Mouse (Mus musculus): ENCODE measurements at regions not wholly inside any gene's neighbourhood (a gene's known extent, or its start where the extent isn't known, plus 50 kb on each side); places are given as distances from the start of the nearest gene placed in this dataset.

DNA sequence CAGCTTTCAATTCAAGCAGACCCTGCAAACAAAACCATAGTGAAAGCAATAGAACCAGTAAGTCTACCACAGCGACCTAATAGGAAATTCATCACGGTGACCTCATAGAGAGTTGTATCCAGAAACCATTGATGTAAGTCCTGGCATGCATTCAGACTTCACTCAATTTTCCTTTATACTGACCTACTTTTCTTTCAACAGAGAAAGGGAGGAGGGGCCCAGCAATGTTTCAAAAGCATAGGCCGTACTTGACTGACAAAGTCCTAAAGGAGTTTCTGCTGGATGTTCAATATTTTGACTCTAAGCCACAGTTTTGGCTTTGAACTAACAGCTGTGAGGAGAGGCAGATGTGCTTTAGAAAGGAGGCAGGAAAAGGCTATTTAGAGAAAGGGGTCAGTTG, 88.4 kb downstream of the AI593442 start:
- Histone ChIP-seq H3K9ac (ENCODE audit: low read depth, low read length) (no peak overlapping the region), H3K27ac (ENCODE audit: low read depth, low read length) (no peak overlapping the region), H3K36me3 (ENCODE audit: control insufficient read depth, insufficient read depth, low read length) (no peaks in the 10 kb centered on the region), H3K27me3 (ENCODE audit: control insufficient read depth, insufficient read depth, low read length) (no peaks in the 10 kb centered on the region), H3K4me1 (ENCODE audit: control insufficient read depth, insufficient read depth, low read length) (no peaks in the 10 kb centered on the region), H3K4me3 (ENCODE audit: low read depth, low read length) (no peak overlapping the region), H3K9me3 (replicated peaks; ENCODE audit: control insufficient read depth, low read length) (no peaks in the 10 kb centered on the region), H3K4me2 (no peak overlapping the region)
- no peak for ATAC-seq (replicated peaks; ENCODE audit: insufficient number of reproducible peaks, low FRiP score, low TSS enrichment)
- WGBS (ENCODE audit: insufficient replicate concordance) = 76% methylated on average over 3 of the region's 3 CpGs

- H3K4me3 ChIP-seq (ENCODE audit: low read depth, low read length) = no peak overlapping the region
- no peaks in the 10 kb centered on the region for H3K36me3 ChIP-seq (ENCODE audit: control insufficient read depth, insufficient read depth, low read length)
- no peaks in the 10 kb centered on the region for H3K27me3 ChIP-seq (ENCODE audit: control insufficient read depth, insufficient read depth, low read length)
- no peaks in the 10 kb centered on the region for H3K4me1 ChIP-seq (ENCODE audit: control insufficient read depth, insufficient read depth, low read length)
- H3K9me3 ChIP-seq (replicated peaks; ENCODE audit: control insufficient read depth, low read length) = no peaks in the 10 kb centered on the region
- no peak overlapping the region for H3K27ac ChIP-seq (ENCODE audit: low read depth, low read length)
- H3K9ac ChIP-seq (ENCODE audit: low read depth, low read length) = no peak overlapping the region
- WGBS (ENCODE audit: insufficient replicate concordance) = 71% methylated on average over 4 of the region's 4 CpGs
- H3K4me2 ChIP-seq = no peak overlapping the region
- no peak for ATAC-seq (replicated peaks; ENCODE audit: insufficient number of reproducible peaks, low FRiP score, low TSS enrichment)
These were observed 105.5 kb downstream of the AI593442 start for GRCm38 (mm10) chr9:52574066-52574465.

- H3K27me3 ChIP-seq (ENCODE audit: control insufficient read depth, insufficient read depth, low read length) = no peaks in the 10 kb centered on the region
- H3K27ac ChIP-seq (ENCODE audit: low read depth, low read length) = no peak overlapping the region
- no peaks in the 10 kb centered on the region for H3K9me3 ChIP-seq (replicated peaks; ENCODE audit: control insufficient read depth, low read length)
- no peaks in the 10 kb centered on the region for H3K4me1 ChIP-seq (ENCODE audit: control insufficient read depth, insufficient read depth, low read length)
- WGBS (ENCODE audit: insufficient replicate concordance) = 50% methylated on average over 2 of the region's 2 CpGs
- H3K9ac ChIP-seq (ENCODE audit: low read depth, low read length) = no peak overlapping the region
- H3K36me3 ChIP-seq (ENCODE audit: control insufficient read depth, insufficient read depth, low read length) = no peaks in the 10 kb centered on the region
- H3K4me2 ChIP-seq = no peak overlapping the region
- ATAC-seq (replicated peaks; ENCODE audit: insufficient number of reproducible peaks, low FRiP score, low TSS enrichment) = no peak
- no peak overlapping the region for H3K4me3 ChIP-seq (ENCODE audit: low read depth, low read length)
These were observed 127.9 kb downstream of the AI593442 start for GRCm38 (mm10) chr9:52551577-52552281.

DNA sequence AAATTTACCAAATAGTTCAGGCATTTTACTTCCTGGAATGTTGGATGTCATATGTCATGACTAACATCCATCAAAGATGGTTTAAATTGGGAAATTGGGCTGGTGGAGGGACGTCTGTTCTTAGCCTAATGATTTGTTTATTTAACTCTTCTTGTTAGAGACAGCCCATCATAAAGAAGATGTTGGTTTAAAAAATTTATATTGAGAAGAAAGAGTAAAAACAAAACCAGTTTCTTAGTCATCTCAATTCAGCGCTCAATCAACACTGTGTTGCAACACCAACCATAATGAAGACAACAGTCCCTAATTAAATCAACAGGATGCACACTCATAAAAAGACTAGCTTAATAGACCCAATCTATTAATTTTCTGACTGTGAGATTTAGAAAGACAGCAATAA, 133.5 kb downstream of the AI593442 start:
- Histone ChIP-seq H3K9me3 (replicated peaks; ENCODE audit: control insufficient read depth, low read length) (no peaks in the 10 kb centered on the region), H3K9ac (ENCODE audit: low read depth, low read length) (no peak overlapping the region), H3K4me1 (ENCODE audit: control insufficient read depth, insufficient read depth, low read length) (no peaks in the 10 kb centered on the region), H3K4me3 (ENCODE audit: low read depth, low read length) (no peak overlapping the region), H3K4me2 (no peak overlapping the region), H3K36me3 (ENCODE audit: control insufficient read depth, insufficient read depth, low read length) (no peaks in the 10 kb centered on the region), H3K27ac (ENCODE audit: low read depth, low read length) (no peak overlapping the region), H3K27me3 (ENCODE audit: control insufficient read depth, insufficient read depth, low read length) (no peaks in the 10 kb centered on the region)
- ATAC-seq (replicated peaks; ENCODE audit: insufficient number of reproducible peaks, low FRiP score, low TSS enrichment) = no peak
- 71% methylated on average over 2 of the region's 2 CpGs for WGBS (ENCODE audit: insufficient replicate concordance)

- WGBS (ENCODE audit: insufficient replicate concordance) = 71% methylated on average over 3 of the region's 3 CpGs
- Histone ChIP-seq H3K27me3 (ENCODE audit: control insufficient read depth, insufficient read depth, low read length) (no peaks in the 10 kb centered on the region), H3K36me3 (ENCODE audit: control insufficient read depth, insufficient read depth, low read length) (no peaks in the 10 kb centered on the region), H3K4me1 (ENCODE audit: control insufficient read depth, insufficient read depth, low read length) (no peaks in the 10 kb centered on the region), H3K27ac (ENCODE audit: low read depth, low read length) (no peak overlapping the region), H3K4me3 (ENCODE audit: low read depth, low read length) (no peak overlapping the region), H3K9me3 (replicated peaks; ENCODE audit: control insufficient read depth, low read length) (no peaks in the 10 kb centered on the region), H3K9ac (ENCODE audit: low read depth, low read length) (no peak overlapping the region), H3K4me2 (no peak overlapping the region)
- ATAC-seq (replicated peaks; ENCODE audit: insufficient number of reproducible peaks, low FRiP score, low TSS enrichment) = no peak
These were observed 140.5 kb downstream of the AI593442 start for GRCm38 (mm10) chr9:52539086-52539485.

DNA sequence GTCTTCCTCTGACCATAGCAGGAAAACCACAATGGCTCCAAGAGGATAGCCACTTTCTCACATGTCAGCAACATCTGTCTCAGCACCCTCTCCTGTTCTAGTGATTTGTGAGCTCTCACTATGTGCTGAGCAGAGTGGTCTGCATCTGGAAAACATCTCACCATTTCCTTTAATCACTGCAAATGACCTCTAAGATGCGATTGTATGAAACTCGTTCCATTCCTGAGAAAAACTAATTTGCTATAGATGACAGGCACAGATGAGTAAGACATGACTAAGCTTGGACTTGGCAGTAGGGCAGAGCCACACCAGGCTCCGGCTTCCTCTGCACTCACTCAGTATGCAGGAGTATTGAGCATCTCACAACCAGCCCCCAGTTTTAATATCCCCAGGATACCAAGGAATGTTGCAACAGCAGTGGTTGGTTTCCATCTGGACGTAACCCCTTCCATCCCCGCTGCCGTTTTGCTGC, 150.1 kb downstream of the AI593442 start:
- Histone ChIP-seq H3K27me3 (ENCODE audit: control insufficient read depth, insufficient read depth, low read length) (no peaks in the 10 kb centered on the region), H3K4me1 (ENCODE audit: control insufficient read depth, insufficient read depth, low read length) (no peaks in the 10 kb centered on the region), H3K9me3 (replicated peaks; ENCODE audit: control insufficient read depth, low read length) (no peaks in the 10 kb centered on the region), H3K4me3 (ENCODE audit: low read depth, low read length) (no peak overlapping the region), H3K9ac (ENCODE audit: low read depth, low read length) (no peak overlapping the region), H3K27ac (ENCODE audit: low read depth, low read length) (no peak overlapping the region), H3K36me3 (ENCODE audit: control insufficient read depth, insufficient read depth, low read length) (no peaks in the 10 kb centered on the region), H3K4me2 (no peak overlapping the region)
- WGBS (ENCODE audit: insufficient replicate concordance) = 80% methylated on average over 6 of the region's 6 CpGs
- ATAC-seq (replicated peaks; ENCODE audit: insufficient number of reproducible peaks, low FRiP score, low TSS enrichment) = no peak

DNA sequence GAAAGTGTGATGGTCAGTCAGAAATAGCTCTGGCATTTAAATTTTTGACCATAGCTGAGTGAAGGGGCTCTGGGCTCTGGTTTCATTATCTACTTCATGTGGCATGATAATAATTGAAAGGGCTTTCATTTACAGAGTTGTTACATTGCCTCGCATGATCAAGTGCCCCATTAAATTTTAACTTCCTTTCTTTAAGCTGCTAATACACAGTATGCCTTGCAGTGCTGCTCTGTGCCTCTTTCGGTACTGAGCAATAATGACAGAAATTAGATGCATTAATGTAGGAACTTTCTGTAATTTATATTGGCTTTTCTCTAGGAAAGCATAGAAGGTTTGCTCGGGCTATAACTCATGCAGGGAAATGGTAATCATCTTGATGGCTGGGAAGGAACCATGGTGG, 179.1 kb downstream of the AI593442 start:
- H3K27me3 ChIP-seq (ENCODE audit: control insufficient read depth, insufficient read depth, low read length) = no peaks in the 10 kb centered on the region
- WGBS (ENCODE audit: insufficient replicate concordance) = 86% methylated on average over 3 of the region's 3 CpGs
- H3K36me3 ChIP-seq (ENCODE audit: control insufficient read depth, insufficient read depth, low read length) = no peaks in the 10 kb centered on the region
- no peaks in the 10 kb centered on the region for H3K9me3 ChIP-seq (replicated peaks; ENCODE audit: control insufficient read depth, low read length)
- H3K27ac ChIP-seq (ENCODE audit: low read depth, low read length) = no peak overlapping the region
- ATAC-seq (replicated peaks; ENCODE audit: insufficient number of reproducible peaks, low FRiP score, low TSS enrichment) = no peak
- H3K4me1 ChIP-seq (ENCODE audit: control insufficient read depth, insufficient read depth, low read length) = no peaks in the 10 kb centered on the region
- H3K4me2 ChIP-seq = no peak overlapping the region
- no peak overlapping the region for H3K9ac ChIP-seq (ENCODE audit: low read depth, low read length)
- H3K4me3 ChIP-seq (ENCODE audit: low read depth, low read length) = no peak overlapping the region

DNA sequence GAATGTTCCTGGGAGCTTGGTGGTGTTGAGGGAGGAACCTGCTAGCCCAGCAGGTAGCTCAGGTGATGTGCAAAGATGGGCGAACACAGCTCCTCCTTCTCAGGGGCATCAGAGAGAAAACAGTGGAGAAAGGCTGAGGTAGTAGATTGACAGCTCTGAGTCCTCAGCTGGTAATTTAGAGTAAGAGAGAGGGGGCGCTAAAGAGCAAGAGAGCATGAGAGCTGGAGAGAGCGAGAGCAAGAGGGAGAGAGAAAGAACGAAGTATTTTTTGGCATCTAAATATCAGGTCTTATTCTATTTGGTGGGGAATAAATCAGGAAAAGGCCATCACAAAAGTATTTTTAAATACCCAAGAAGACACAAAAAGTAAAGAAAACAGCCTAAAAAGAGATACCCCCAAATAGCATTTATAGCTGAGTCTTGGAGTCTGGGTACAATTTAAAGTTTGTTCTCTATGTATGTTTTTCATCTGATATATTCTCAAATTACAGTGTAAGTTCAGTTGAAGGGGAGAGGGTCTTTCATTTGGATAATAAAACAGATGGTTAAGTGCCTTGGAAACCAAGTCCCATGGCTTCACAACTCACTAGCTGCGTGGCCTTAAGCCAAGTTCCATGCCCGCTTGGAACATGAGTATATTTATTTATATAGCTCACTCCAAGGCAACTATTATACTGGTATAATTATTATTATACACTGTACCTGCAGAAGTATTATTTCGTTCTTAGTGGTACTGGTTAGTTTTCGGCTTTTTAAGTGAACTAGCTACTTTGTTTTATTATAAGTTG, 183.9 kb downstream of the AI593442 start:
- no peak overlapping the region for H3K27ac ChIP-seq (ENCODE audit: low read depth, low read length)
- WGBS (ENCODE audit: insufficient replicate concordance) = 55% methylated on average over 8 of the region's 8 CpGs
- H3K9ac ChIP-seq (ENCODE audit: low read depth, low read length) = no peak overlapping the region
- H3K4me1 ChIP-seq (ENCODE audit: control insufficient read depth, insufficient read depth, low read length) = no peaks in the 10 kb centered on the region
- H3K4me3 ChIP-seq (ENCODE audit: low read depth, low read length) = no peak overlapping the region
- no peaks in the 10 kb centered on the region for H3K9me3 ChIP-seq (replicated peaks; ENCODE audit: control insufficient read depth, low read length)
- H3K4me2 ChIP-seq = no peak overlapping the region
- no peaks in the 10 kb centered on the region for H3K36me3 ChIP-seq (ENCODE audit: control insufficient read depth, insufficient read depth, low read length)
- no peaks in the 10 kb centered on the region for H3K27me3 ChIP-seq (ENCODE audit: control insufficient read depth, insufficient read depth, low read length)
- ATAC-seq (replicated peaks; ENCODE audit: insufficient number of reproducible peaks, low FRiP score, low TSS enrichment) = no peak

Measured in heart, embryonic 11.5 days (tissue).